Comparison of ENCODE assay signal across 8 mouse cellular contexts in the genomic region with DNA sequence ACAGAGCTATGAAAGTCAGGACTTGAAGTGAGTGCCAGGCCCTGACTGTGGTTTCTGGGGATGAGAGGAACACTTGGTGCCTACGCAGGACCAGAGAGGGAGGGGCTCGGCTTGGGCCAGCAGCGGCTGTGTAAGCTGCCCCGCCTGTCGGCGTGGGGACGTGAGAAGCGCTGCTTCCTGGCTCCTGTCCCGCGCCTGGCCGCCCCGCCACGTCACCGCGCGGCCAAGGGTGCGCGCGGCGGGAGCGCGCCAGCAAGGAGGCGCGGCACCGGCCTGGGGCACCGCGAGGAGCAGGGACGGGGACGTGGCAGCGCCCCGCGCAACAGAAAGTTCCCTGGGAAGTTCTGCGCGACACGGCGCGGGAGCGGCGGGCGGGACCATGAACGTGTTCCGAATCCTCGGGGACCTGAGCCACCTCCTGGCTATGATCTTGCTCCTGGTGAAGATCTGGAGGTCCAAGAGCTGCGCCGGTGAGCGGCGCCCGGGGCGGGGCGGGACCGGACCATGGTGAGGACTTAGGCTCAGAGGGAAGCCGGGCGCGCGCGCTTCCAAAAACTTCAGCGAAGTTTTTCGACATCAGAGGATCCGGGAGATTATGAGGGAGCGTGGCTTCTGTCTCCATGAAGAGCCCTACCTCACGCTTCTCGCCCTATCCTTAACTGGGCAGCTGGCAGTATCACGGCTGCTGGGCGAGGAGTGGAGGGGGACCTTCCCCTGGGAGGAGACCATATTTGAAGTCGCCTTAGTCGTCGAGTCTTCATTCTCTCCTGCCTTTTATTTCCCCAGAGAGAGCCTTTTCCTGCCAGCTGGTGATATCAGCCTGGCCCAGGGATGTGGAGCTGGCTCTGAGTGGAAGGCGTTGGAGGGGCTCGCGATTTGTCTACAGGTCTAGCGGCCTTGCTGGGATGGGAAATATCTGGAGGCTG. TPM values are rescaled to one million over a fixed set of nuclear protein-coding genes. Genes with fewer than 3 reads are reported as not detected.
DNase-seq lines count a peak whose midpoint lies in the region; ATAC-seq and TF ChIP-seq lines count a peak whose summit lies in the region.

A gene (plus strand): TSS at position 241 of the 926 bp plus-strand sequence.

- peak; percentile 26 for ATAC-seq in frontal cortex, adult (ENCODE audit: low TSS enrichment)
- ATAC-seq in embryonic facial prominence, embryonic 15.5 days (ENCODE audit: insufficient number of reproducible peaks, low FRiP score, low TSS enrichment, low read depth): peak; percentile 86
- ATAC-seq in heart, embryonic 14.5 days (ENCODE audit: insufficient number of reproducible peaks, insufficient read depth, low FRiP score, low read depth): peak; percentile 75
- ATAC-seq in kidney, postnatal 0 days (replicated peaks; ENCODE audit: low FRiP score, low read depth): peak; percentile 53

- no peak for DNase-seq in frontal cortex, postnatal 10 days (ENCODE audit: low spot score in 2 of 2)
- peak; percentile 80 for DNase-seq in kidney, postnatal 0 days (ENCODE audit: low spot score)
- peak; percentile 83 for DNase-seq in lung, postnatal 14 days
- peak; percentile 78 for DNase-seq in retina, postnatal 1 day
- no peak for DNase-seq in right cerebral cortex, postnatal 10 days (ENCODE audit: low spot score in 2 of 2)

- H3K4me2 ChIP-seq in embryonic facial prominence, embryonic 15.5 days (replicated peaks): peak within 1 kb of the TSS; percentile 66
- peak within 1 kb of the TSS; percentile 70 for H3K4me2 ChIP-seq in heart, embryonic 14.5 days (ENCODE audit: low read length)
- H3K4me2 ChIP-seq in kidney, postnatal 0 days (ENCODE audit: low read length): peak within 1 kb of the TSS; percentile 73

- H3K27me3 ChIP-seq in embryonic facial prominence, embryonic 15.5 days: peaks cover 25% of the 10 kb centered on the region
- H3K27me3 ChIP-seq in heart, embryonic 14.5 days (ENCODE audit: control insufficient read depth, insufficient read depth, low read length): peaks cover 28% of the 10 kb centered on the region
- H3K27me3 ChIP-seq in kidney, postnatal 0 days (ENCODE audit: insufficient read depth, low read length): no peaks in the 10 kb centered on the region

- H3K27ac ChIP-seq in embryonic facial prominence, embryonic 15.5 days (replicated peaks): peak within 1 kb of the TSS; percentile 79
- H3K27ac ChIP-seq in heart, embryonic 14.5 days (replicated peaks in 1 of 2; ENCODE audit: control insufficient read depth in 1 of 2, insufficient read depth in 1 of 2, low read depth in 2 of 2, low read length in 2 of 2): peak within 1 kb of the TSS; percentile 2 to 11; a peak in 3 of 4 replicates
- peak within 1 kb of the TSS; percentile 19; the same call in 1 of the 2 replicates for H3K27ac ChIP-seq in kidney, postnatal 0 days

- no peaks in the 10 kb centered on the region for H3K36me3 ChIP-seq in embryonic facial prominence, embryonic 15.5 days
- no peaks in the 10 kb centered on the region for H3K36me3 ChIP-seq in heart, embryonic 14.5 days (ENCODE audit: control insufficient read depth, insufficient read depth, low read length)
- H3K36me3 ChIP-seq in kidney, postnatal 0 days (ENCODE audit: insufficient read depth, low read length): no peaks in the 10 kb centered on the region

- peak within 1 kb of the TSS; percentile 58 for H3K9ac ChIP-seq in embryonic facial prominence, embryonic 15.5 days
- H3K9ac ChIP-seq in heart, embryonic 14.5 days (ENCODE audit: low read length): peak within 1 kb of the TSS; percentile 71
- peak within 1 kb of the TSS; percentile 56 for H3K9ac ChIP-seq in kidney, postnatal 0 days (ENCODE audit: low read depth, low read length)

- under 1% methylated on average over 71 of the region's 71 CpGs for WGBS in embryonic facial prominence, embryonic 15.5 days
- WGBS in heart, embryonic 14.5 days: under 1% methylated on average over 55 of the region's 71 CpGs
- under 1% methylated on average over 71 of the region's 71 CpGs for WGBS in kidney, postnatal 0 days

- H3K4me1 ChIP-seq in embryonic facial prominence, embryonic 15.5 days: peaks cover 54% of the 10 kb centered on the region
- peaks cover 22 to 31% of the 10 kb centered on the region in 2 experiments for H3K4me1 ChIP-seq in heart, embryonic 14.5 days (ENCODE audit: control insufficient read depth in 2 of 2, insufficient read depth in 2 of 2, low read length in 2 of 2)
- H3K4me1 ChIP-seq in kidney, postnatal 0 days (replicated peaks; ENCODE audit: insufficient read depth, low read length): peaks cover 12% of the 10 kb centered on the region; the same call in 1 of the 2 replicates

- no peak for TF ChIP-seq CTCF in kidney, postnatal 0 days (IDR thresholded peaks at IDR 0.05; ENCODE audit: low read depth)

- H3K9me3 ChIP-seq in embryonic facial prominence, embryonic 15.5 days (replicated peaks): no peaks in the 10 kb centered on the region
- H3K9me3 ChIP-seq in heart, embryonic 14.5 days (ENCODE audit: control insufficient read depth, low read length): no peaks in the 10 kb centered on the region
- H3K9me3 ChIP-seq in kidney, postnatal 0 days (replicated peaks; ENCODE audit: low read length): no peaks in the 10 kb centered on the region

- H3K4me3 ChIP-seq in embryonic facial prominence, embryonic 15.5 days (replicated peaks): peak within 1 kb of the TSS; percentile 62
- peak within 1 kb of the TSS; percentile 64 to 71 for H3K4me3 ChIP-seq in heart, embryonic 14.5 days (ENCODE audit: control insufficient read depth in 1 of 2, insufficient read depth in 1 of 2, low read depth in 1 of 2, low read length in 2 of 2)
- H3K4me3 ChIP-seq in kidney, postnatal 0 days (replicated peaks; ENCODE audit: low read depth, low read length): peak within 1 kb of the TSS; percentile 45

RNA-seq across cellular contexts. Expression of the gene that starts here (rescaled TPM):
- 168 and 178 TPM in 2 replicates for polyA plus RNA-seq in embryonic facial prominence, embryonic 15.5 days (2015; fragmentation: Nextera tagmentation; extraction: Ambion mirVana)
- polyA plus RNA-seq in heart, embryonic 14.5 days (2014; fragmentation: Nextera tagmentation; extraction: Ambion mirVana): 42.2 and 54.1 TPM in 2 replicates
- polyA plus RNA-seq in kidney, postnatal 0 days (2015; fragmentation: Nextera tagmentation; extraction: Ambion mirVana): 41.6 and 54.9 TPM in 2 replicates

Comparison
In these comparisons a context has a peak if more than half of its experiments do, and no peak if none do; other contexts are left out.
1. ATAC-seq: peak in every context shown above with its lines; median percentile 86 in embryonic facial prominence, embryonic 15.5 days; 75 in heart, embryonic 14.5 days; 53 in kidney, postnatal 0 days; 26 in frontal cortex, adult.
2. DNase-seq: peak in kidney, postnatal 0 days (single experiment), lung, postnatal 14 days (single experiment) and retina, postnatal 1 day (single experiment); none in frontal cortex, postnatal 10 days (0 of 2) and right cerebral cortex, postnatal 10 days (0 of 2).
3. H3K27ac ChIP-seq: peak in every context shown above with its lines; median percentile 79 in embryonic facial prominence, embryonic 15.5 days; 19 in kidney, postnatal 0 days; 6 in heart, embryonic 14.5 days.
4. Peak in every context shown above with its lines, with median percentiles within 50 percentile points of each other: H3K4me2 ChIP-seq, H3K4me3 ChIP-seq and H3K9ac ChIP-seq.